ENCODE assay signal across 24 mouse cellular contexts in genomic region chr12:83295031-83295430, GRCm38 (mm10).
"Had no signal": no experiment of that assay in that cellular context is flagged by ENCODE, and none has a peak within 500 bp of the region (broad histone marks: within the 10 kb centered on the region; RNA-seq: fewer than 3 reads in every experiment).

No protein-coding gene starts in this region.

- H3K36me3 ChIP-seq: intestine, embryonic 15.5 days; limb, embryonic 10.5 days; limb, embryonic 12.5 days; liver, embryonic 15.5 days had no signal

- H3K9ac ChIP-seq: heart, embryonic 12.5 days; hindbrain, embryonic 14.5 days; intestine, embryonic 15.5 days; limb, embryonic 12.5 days; liver, embryonic 13.5 days; liver, embryonic 15.5 days had no signal

- H3K4me3 ChIP-seq: gastrocnemius, adult 2 months; heart, embryonic 10.5 days; heart, embryonic 12.5 days; intestine, embryonic 15.5 days; layer of hippocampus, adult 2 months; left cerebral cortex, adult 2 months; limb, embryonic 10.5 days; limb, embryonic 12.5 days; liver, embryonic 13.5 days; liver, embryonic 15.5 days had no signal

- H3K27ac ChIP-seq: gastrocnemius, adult 2 months; heart, embryonic 10.5 days; hindbrain, embryonic 14.5 days; intestine, embryonic 15.5 days; layer of hippocampus, adult 2 months; left cerebral cortex, adult 2 months; limb, embryonic 10.5 days; limb, embryonic 12.5 days; liver, embryonic 13.5 days; liver, embryonic 15.5 days had no signal

- H3K4me2 ChIP-seq: heart, embryonic 12.5 days; hindbrain, embryonic 14.5 days; intestine, embryonic 15.5 days; limb, embryonic 12.5 days; liver, embryonic 11.5 days; liver, embryonic 13.5 days; liver, embryonic 15.5 days had no signal

- H3K4me1 ChIP-seq: intestine, embryonic 15.5 days; limb, embryonic 10.5 days; limb, embryonic 12.5 days; liver, embryonic 13.5 days; liver, embryonic 15.5 days had no signal

- H3K9me3 ChIP-seq: heart, embryonic 10.5 days; intestine, embryonic 15.5 days; limb, embryonic 10.5 days; limb, embryonic 12.5 days; liver, embryonic 13.5 days; liver, embryonic 15.5 days had no signal

- H3K27me3 ChIP-seq: heart, embryonic 12.5 days; intestine, embryonic 15.5 days; limb, embryonic 12.5 days; liver, embryonic 13.5 days; liver, embryonic 15.5 days had no signal

- DNase-seq: gastrocnemius, adult 2 months; gastrocnemius, postnatal 10 days; gastrocnemius, postnatal 25 days; heart, adult 18-20 months; heart, postnatal 10 days; heart, postnatal 4 days; kidney, adult 18-20 months; kidney, postnatal 10 days; kidney, postnatal 25 days; liver; liver, embryonic 13.5 days had no signal

- ATAC-seq: hindbrain, embryonic 16.5 days; inflammation-experienced regulatory T-cells, adult 6 months; intestine, embryonic 15.5 days; intestine, postnatal 0 days had no signal
